Mouse (Mus musculus): ENCODE results near the gene Ndufs2. TPM values are rescaled to one million over a fixed set of nuclear protein-coding genes. Genes with fewer than 3 reads are reported as not detected.

Gene Ndufs2
- total and polyA plus RNA-seq, 2 experiments from 2014 or later: 1,009 to 1,127 TPM

DNA sequence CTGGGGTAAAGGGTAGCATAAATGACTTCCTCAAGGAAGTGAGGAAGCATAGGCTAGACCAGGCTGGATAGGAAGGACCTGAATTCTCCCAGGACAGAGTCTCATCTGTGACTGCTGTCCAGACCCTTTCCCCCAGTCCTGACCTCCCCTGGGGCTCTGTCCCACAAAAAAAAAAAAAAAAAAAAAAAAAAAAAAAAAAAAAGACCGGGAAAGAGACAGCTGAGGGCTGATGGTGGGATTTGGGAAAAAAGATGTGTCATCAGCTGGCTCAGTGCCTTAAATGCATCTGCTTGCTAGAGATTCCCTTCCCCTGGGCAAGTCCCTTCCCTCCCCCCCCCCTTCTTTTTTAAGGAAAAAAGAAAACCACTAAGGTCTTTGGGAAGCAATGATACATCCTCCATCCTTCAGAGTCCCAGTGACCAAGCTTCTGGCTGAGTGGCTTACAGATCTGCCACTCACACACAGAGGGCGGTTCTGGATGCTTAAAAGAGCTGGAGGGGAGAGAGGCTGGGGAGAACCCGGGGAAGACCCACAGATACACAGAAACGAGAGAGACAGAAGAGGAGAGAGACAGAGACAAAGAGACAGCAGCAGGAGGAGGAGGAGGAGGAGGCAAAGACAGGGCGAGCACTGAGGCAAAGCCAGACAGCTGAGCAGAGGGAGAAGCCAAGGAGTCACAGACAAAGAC, 1.1 kb downstream of the Ndufs2 start, which contains the start of gene Adamts4:
Gene Adamts4 (plus strand): TSS at position 509 of the 688 bp plus-strand sequence.
- H3K4me2 ChIP-seq (ENCODE audit: low read depth, low read length): peak within 1 kb of the TSS; percentile 65
- no peaks in the 10 kb centered on the region for H3K27me3 ChIP-seq (ENCODE audit: control insufficient read depth, insufficient read depth, low read length)
- peak within 1 kb of the TSS; percentile 50 for H3K4me3 ChIP-seq (ENCODE audit: low read depth, low read length)
- H3K9me3 ChIP-seq (replicated peaks; ENCODE audit: control insufficient read depth, low read length): no peaks in the 10 kb centered on the region
- peak within 1 kb of the TSS; percentile 53 for H3K9ac ChIP-seq (replicated peaks; ENCODE audit: low read depth, low read length)
- peaks cover 20% of the 10 kb centered on the region for H3K4me1 ChIP-seq (ENCODE audit: control insufficient read depth, insufficient read depth)
- peak within 1 kb of the TSS; percentile 93 for H3K27ac ChIP-seq (ENCODE audit: low read depth)
- ATAC-seq (ENCODE audit: insufficient read depth, low read depth): no peak
- no peak for TF ChIP-seq EP300 (IDR thresholded peaks at IDR 0.05; ENCODE audit: low read depth)
- no peak for TF ChIP-seq CTCF (IDR thresholded peaks at IDR 0.05; ENCODE audit: low read depth)
- peaks cover 5% of the 10 kb centered on the region; the same call in 1 of the 2 replicates for H3K36me3 ChIP-seq (replicated peaks; ENCODE audit: control insufficient read depth, insufficient read depth, low read length)
- 15% methylated on average over 5 of the region's 5 CpGs for WGBS
- DNase-seq (ENCODE audit: low spot score): peak; percentile 58

DNA sequence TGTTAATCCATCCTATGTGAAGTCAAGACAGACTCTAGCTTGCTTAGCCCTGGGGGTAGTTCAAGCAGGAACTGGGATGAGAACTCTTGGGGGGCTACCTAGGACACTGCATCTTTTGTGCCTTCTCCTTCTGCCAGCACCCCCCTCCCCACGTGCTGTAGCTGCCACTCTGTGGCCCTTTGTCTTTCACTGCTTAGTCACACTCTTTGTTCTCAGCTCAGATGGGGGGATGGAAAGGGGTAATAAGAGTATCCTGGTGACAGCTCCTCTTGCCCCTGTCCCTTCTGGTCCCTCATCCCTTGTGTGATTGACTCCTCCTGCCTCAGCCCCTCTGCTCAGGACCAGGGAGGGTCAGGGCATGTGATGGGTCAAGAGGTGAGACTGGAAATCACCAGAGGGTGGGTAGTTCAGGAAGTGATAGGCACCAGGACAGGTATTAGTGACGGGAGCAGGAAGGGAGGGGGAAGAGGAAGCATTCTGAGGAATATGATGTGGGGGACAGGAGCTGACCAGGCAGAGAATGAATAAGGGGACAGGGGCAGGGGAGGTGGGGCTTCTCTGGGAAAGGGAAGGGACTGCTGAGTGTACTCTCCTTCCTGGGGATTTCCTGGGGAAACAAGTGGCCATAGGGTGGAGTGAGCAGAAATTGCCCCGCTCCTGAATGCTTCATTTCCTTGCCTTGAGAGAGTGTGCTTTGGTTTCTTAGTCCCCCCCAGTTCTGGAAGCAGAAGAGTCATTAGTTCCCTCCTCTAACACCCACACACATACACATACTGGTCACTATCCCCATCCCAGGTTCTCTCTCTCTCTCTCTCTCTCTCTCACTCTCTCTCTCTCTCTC, 2.6 kb downstream of the Ndufs2 start:
- peak; percentile 74; the same call in 1 of the 2 replicates for TF ChIP-seq EP300 (IDR thresholded peaks at IDR 0.05; ENCODE audit: low read depth)
- no peak for TF ChIP-seq CTCF (IDR thresholded peaks at IDR 0.05; ENCODE audit: low read depth)
- Histone ChIP-seq H3K9me3 (replicated peaks; ENCODE audit: control insufficient read depth, low read length) (no peaks in the 10 kb centered on the region), H3K4me3 (ENCODE audit: low read depth, low read length) (no peak overlapping the region), H3K36me3 (replicated peaks; ENCODE audit: control insufficient read depth, insufficient read depth, low read length) (peaks cover 8% of the 10 kb centered on the region), H3K4me2 (ENCODE audit: low read depth, low read length) (0 out of 2 replicates have a peak overlapping the region, but pooled peaks have one; percentile 11), H3K4me1 (ENCODE audit: control insufficient read depth, insufficient read depth) (peaks cover 20% of the 10 kb centered on the region), H3K27ac (ENCODE audit: low read depth) (peak overlapping the region; percentile 93), H3K27me3 (ENCODE audit: control insufficient read depth, insufficient read depth, low read length) (no peaks in the 10 kb centered on the region), H3K9ac (replicated peaks; ENCODE audit: low read depth, low read length) (no peak overlapping the region)
- no peak; the same call in 1 of the 2 replicates for ATAC-seq (ENCODE audit: insufficient read depth, low read depth)
- 39% methylated on average over 3 of the region's 3 CpGs for WGBS
- no peak for DNase-seq (ENCODE audit: low spot score)

DNA sequence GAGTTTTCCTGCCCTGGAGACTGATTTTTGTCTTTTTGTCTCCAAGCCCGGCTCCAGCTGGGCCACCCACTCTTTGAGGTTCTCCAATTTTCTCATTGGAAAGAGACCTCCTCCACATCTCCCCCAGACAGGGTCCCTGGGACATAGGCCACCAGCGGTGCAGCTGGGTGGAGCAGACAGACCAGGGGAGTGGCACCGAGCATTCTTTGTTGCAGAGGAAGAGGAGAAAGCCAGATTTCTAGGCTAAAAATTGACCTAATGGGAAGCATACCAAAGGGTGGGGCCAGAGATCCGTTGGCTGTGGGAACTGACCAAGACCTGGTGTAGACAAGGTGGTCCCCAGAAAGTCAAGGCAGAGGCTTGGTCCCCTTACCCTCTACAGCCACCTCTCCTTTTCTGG, 3.3 kb downstream of the Ndufs2 start:
- Histone ChIP-seq H3K27ac (ENCODE audit: low read depth) (peak overlapping the region; percentile 93), H3K27me3 (ENCODE audit: control insufficient read depth, insufficient read depth, low read length) (no peaks in the 10 kb centered on the region), H3K4me2 (ENCODE audit: low read depth, low read length) (peak overlapping the region; percentile 77), H3K4me1 (ENCODE audit: control insufficient read depth, insufficient read depth) (peaks cover 20% of the 10 kb centered on the region), H3K9me3 (replicated peaks; ENCODE audit: control insufficient read depth, low read length) (no peaks in the 10 kb centered on the region), H3K36me3 (replicated peaks; ENCODE audit: control insufficient read depth, insufficient read depth, low read length) (peaks cover 14% of the 10 kb centered on the region), H3K9ac (replicated peaks; ENCODE audit: low read depth, low read length) (no peak overlapping the region; the same call in 1 of the 2 replicates), H3K4me3 (ENCODE audit: low read depth, low read length) (peak overlapping the region; percentile 65; the same call in 1 of the 2 replicates)
- WGBS: 35% methylated on average over 4 of the region's 4 CpGs
- ATAC-seq (ENCODE audit: insufficient read depth, low read depth): no peak
- TF ChIP-seq CTCF (IDR thresholded peaks at IDR 0.05; ENCODE audit: low read depth) (no peak), EP300 (IDR thresholded peaks at IDR 0.05; ENCODE audit: low read depth) (no peak)
- no peak for DNase-seq (ENCODE audit: low spot score)

DNA sequence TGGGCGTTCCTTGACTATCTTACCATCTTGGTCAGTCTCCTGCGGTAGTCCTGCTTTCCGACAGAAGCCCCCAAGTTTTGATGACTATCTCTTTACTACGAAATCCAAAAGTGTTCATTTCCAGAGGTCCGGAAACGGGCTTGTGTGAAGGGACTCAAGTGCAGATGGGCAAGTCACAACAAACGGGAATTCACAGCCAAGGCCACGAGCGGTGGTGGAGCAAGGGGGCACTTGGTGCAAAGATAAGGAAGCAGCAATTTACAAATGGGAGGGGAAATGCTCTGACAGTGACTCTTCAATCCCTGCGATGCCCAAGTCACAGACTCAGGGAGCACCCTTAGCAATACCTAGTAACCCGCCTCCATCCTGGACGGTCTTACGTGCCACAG, 3.7 kb downstream of the Ndufs2 start:
- 7% methylated on average over 13 of the region's 13 CpGs for WGBS

DNA sequence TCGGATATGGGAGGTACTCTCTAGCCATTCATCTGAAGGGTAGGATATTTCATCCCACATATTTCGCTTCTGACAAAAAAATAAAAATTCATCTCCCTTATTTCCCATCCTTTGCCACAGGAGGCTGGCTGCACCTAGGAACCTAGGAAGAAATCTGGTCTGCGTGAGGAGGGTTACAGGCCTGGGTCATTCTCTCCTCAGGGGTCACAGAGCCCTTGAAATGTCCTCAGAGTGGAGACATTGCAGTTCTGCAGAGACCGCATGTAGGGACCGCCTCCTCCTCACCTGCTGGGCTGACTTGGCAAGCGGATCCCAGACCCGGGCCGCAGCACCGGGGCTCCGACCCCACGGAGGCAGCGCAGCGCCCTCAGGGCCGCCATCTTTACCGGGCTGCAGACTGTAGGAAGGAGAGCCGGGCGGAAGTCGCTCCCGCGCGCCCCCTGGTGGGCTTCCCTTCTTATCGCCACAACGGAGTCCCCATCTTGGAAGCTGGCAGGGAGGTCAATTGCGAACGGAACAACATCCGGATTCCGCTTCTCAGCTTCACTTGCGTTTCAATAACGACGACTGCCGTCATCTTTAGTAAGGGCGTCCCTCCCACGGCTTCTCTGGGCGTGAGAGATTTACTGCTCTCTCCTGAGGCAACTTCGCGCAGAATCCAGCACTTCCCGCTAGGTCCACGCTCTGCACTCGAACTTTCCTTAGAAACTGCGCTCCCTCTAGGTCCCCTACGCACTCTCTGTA, 4.3 kb downstream of the Ndufs2 start:
- under 1% methylated on average over 40 of the region's 41 CpGs for WGBS
- ATAC-seq (ENCODE audit: insufficient read depth, low read depth): peak; percentile 91
- H3K4me1 ChIP-seq (ENCODE audit: control insufficient read depth, insufficient read depth): peaks cover 20% of the 10 kb centered on the region

More for the DNA sequence above, 3.7 kb downstream of the Ndufs2 start:
- Histone ChIP-seq H3K27ac (ENCODE audit: low read depth) (peak overlapping the region; percentile 93), H3K36me3 (replicated peaks; ENCODE audit: control insufficient read depth, insufficient read depth, low read length) (peaks cover 19% of the 10 kb centered on the region), H3K9me3 (replicated peaks; ENCODE audit: control insufficient read depth, low read length) (no peaks in the 10 kb centered on the region), H3K4me3 (ENCODE audit: low read depth, low read length) (peak overlapping the region; percentile 65), H3K27me3 (ENCODE audit: control insufficient read depth, insufficient read depth, low read length) (no peaks in the 10 kb centered on the region), H3K4me2 (ENCODE audit: low read depth, low read length) (peak overlapping the region; percentile 77), H3K9ac (replicated peaks; ENCODE audit: low read depth, low read length) (peak overlapping the region; percentile 64), H3K4me1 (ENCODE audit: control insufficient read depth, insufficient read depth) (peaks cover 20% of the 10 kb centered on the region)
- ATAC-seq (ENCODE audit: insufficient read depth, low read depth) (no peak), DNase-seq (ENCODE audit: low spot score) (peak; percentile 32)
- no peak for TF ChIP-seq EP300 (IDR thresholded peaks at IDR 0.05; ENCODE audit: low read depth)

More for the DNA sequence above, 4.3 kb downstream of the Ndufs2 start:
- TF ChIP-seq EP300 (IDR thresholded peaks at IDR 0.05; ENCODE audit: low read depth) (peak; percentile 84), CTCF (IDR thresholded peaks at IDR 0.05; ENCODE audit: low read depth) (peak; percentile 87)
- H3K4me2 ChIP-seq (ENCODE audit: low read depth, low read length): peak overlapping the region; percentile 77
- peak overlapping the region; percentile 65 for H3K4me3 ChIP-seq (ENCODE audit: low read depth, low read length)
- H3K36me3 ChIP-seq (replicated peaks; ENCODE audit: control insufficient read depth, insufficient read depth, low read length): peaks cover 25% of the 10 kb centered on the region
- DNase-seq (ENCODE audit: low spot score): peak; percentile 99
- no peaks in the 10 kb centered on the region for H3K27me3 ChIP-seq (ENCODE audit: control insufficient read depth, insufficient read depth, low read length)
- H3K9ac ChIP-seq (replicated peaks; ENCODE audit: low read depth, low read length): peak overlapping the region; percentile 79
- no peaks in the 10 kb centered on the region for H3K9me3 ChIP-seq (replicated peaks; ENCODE audit: control insufficient read depth, low read length)
- H3K27ac ChIP-seq (ENCODE audit: low read depth): peak overlapping the region; percentile 93

Measured in heart, postnatal 0 days (tissue).